ENCODE assay signal across 8 mouse cellular contexts in genomic region chr8:89850209-89850796, GRCm38 (mm10).
DNase-seq lines count a peak whose midpoint lies in the region; ATAC-seq and TF ChIP-seq lines count a peak whose summit lies in the region.

No protein-coding gene starts in this region.

- WGBS in forebrain, postnatal 0 days: 34% methylated on average over 3 of the region's 3 CpGs
- 49% methylated on average over 3 of the region's 3 CpGs for WGBS in neural tube, embryonic 11.5 days

- no peak overlapping the region for H3K4me2 ChIP-seq in forebrain, postnatal 0 days (ENCODE audit: low read depth)
- no peak overlapping the region for H3K4me2 ChIP-seq in neural tube, embryonic 11.5 days (ENCODE audit: low read depth)

- DNase-seq in adrenal gland, adult 2 months: peak; percentile 7
- DNase-seq in adrenal gland, postnatal 25 days: no peak
- peak; percentile 22 to 31 for DNase-seq in cerebellum, adult 18-20 months
- peak; percentile 90 for DNase-seq in forebrain, postnatal 0 days
- peak; percentile 42 for DNase-seq in hindlimb bud, embryonic 11.5 days (ENCODE audit: extremely low spot score, low read depth, low spot score)
- DNase-seq in left cerebral cortex, adult 8-10 months (ENCODE audit: low spot score in 2 of 2): peak; percentile 46 to 62
- peak; percentile 72 for DNase-seq in neural tube, embryonic 11.5 days (ENCODE audit: low spot score)
- DNase-seq in urinary bladder, postnatal 36 days (ENCODE audit: low spot score in 2 of 2): no peak

- H3K36me3 ChIP-seq in forebrain, postnatal 0 days (ENCODE audit: insufficient read depth): no peaks in the 10 kb centered on the region
- H3K36me3 ChIP-seq in neural tube, embryonic 11.5 days (ENCODE audit: control insufficient read depth, insufficient read depth, low read length): no peaks in the 10 kb centered on the region

- peak; percentile 96 for ATAC-seq in forebrain, postnatal 0 days
- peak; percentile 63; the same call in 1 of the 2 replicates for ATAC-seq in neural tube, embryonic 11.5 days (ENCODE audit: insufficient read depth, low FRiP score, low TSS enrichment)

- H3K9ac ChIP-seq in forebrain, postnatal 0 days: peak overlapping the region; percentile 22; the same call in 1 of the 2 replicates
- no peak overlapping the region for H3K9ac ChIP-seq in neural tube, embryonic 11.5 days (ENCODE audit: low read length)

- H3K4me1 ChIP-seq in forebrain, postnatal 0 days (ENCODE audit: insufficient read depth): peaks cover 4% of the 10 kb centered on the region; the same call in 1 of the 2 replicates
- H3K4me1 ChIP-seq in neural tube, embryonic 11.5 days (ENCODE audit: control insufficient read depth, insufficient read depth, low read length): 0 out of 2 replicates have a peak, but pooled peaks cover 5% of the 10 kb centered on the region

- no peaks in the 10 kb centered on the region for H3K27me3 ChIP-seq in forebrain, postnatal 0 days (ENCODE audit: insufficient read depth, low read length)
- H3K27me3 ChIP-seq in neural tube, embryonic 11.5 days (ENCODE audit: control insufficient read depth, insufficient read depth, low read length): no peaks in the 10 kb centered on the region

- H3K4me3 ChIP-seq in forebrain, postnatal 0 days (ENCODE audit: low read depth, low read length): no peak overlapping the region
- no peak overlapping the region for H3K4me3 ChIP-seq in neural tube, embryonic 11.5 days (ENCODE audit: low read depth, low read length)

- no peaks in the 10 kb centered on the region for H3K9me3 ChIP-seq in forebrain, postnatal 0 days (ENCODE audit: low read length)
- no peaks in the 10 kb centered on the region for H3K9me3 ChIP-seq in neural tube, embryonic 11.5 days (ENCODE audit: control insufficient read depth, low read length)

- H3K27ac ChIP-seq in forebrain, postnatal 0 days (ENCODE audit: low read depth, low read length): peak overlapping the region; percentile 55; the same call in 1 of the 2 replicates
- no peak overlapping the region; the same call in 1 of the 2 replicates for H3K27ac ChIP-seq in neural tube, embryonic 11.5 days (ENCODE audit: low read depth, low read length)

- TF ChIP-seq CTCF in forebrain, postnatal 0 days (IDR thresholded peaks at IDR 0.05; ENCODE audit: low read depth): peak; percentile 94

Comparison
In these comparisons a context has a peak if more than half of its experiments do, and no peak if none do; other contexts are left out.
1. DNase-seq: peak in adrenal gland, adult 2 months (single experiment), cerebellum, adult 18-20 months (2 of 2), forebrain, postnatal 0 days (single experiment), hindlimb bud, embryonic 11.5 days (single experiment), left cerebral cortex, adult 8-10 months (2 of 2) and neural tube, embryonic 11.5 days (single experiment); none in adrenal gland, postnatal 25 days (single experiment) and urinary bladder, postnatal 36 days (0 of 2).